Mouse (Mus musculus): Measurements from ENCODE around the gene Adgrg3.

Adgrg3 gene

GRCm38 (mm10) chr8:94992996-94993724 is 24.3 kb upstream of the Adgrg3 start:
- DNase-seq, result no peak

- DNase-seq, result peak; percentile 94
Observed at GRCm38 (mm10) chr8:94994006-94994405, 23.5 kb upstream of the Adgrg3 start.

GRCm38 (mm10) chr8:94994510-94994909 is 23.0 kb upstream of the Adgrg3 start:
- DNase-seq, result no peak

GRCm38 (mm10) chr8:94995336-94995893 is 22.1 kb upstream of the Adgrg3 start:
- no peak for DNase-seq

GRCm38 (mm10) chr8:94996037-94996436 is 21.5 kb upstream of the Adgrg3 start:
- DNase-seq, result no peak

- peak; percentile 34 for DNase-seq
Observed at GRCm38 (mm10) chr8:94996899-94997856, 20.3 kb upstream of the Adgrg3 start.

GRCm38 (mm10) chr8:94997857-94998243 is 19.6 kb upstream of the Adgrg3 start:
- no peak for DNase-seq

GRCm38 (mm10) chr8:94998431-94998830 is 19.1 kb upstream of the Adgrg3 start:
- DNase-seq, result no peak

GRCm38 (mm10) chr8:94999004-94999403 is 18.5 kb upstream of the Adgrg3 start:
- no peak for DNase-seq

GRCm38 (mm10) chr8:94999956-95000355 is 17.5 kb upstream of the Adgrg3 start:
- DNase-seq, result no peak

- peak; percentile 92 for DNase-seq
Observed at GRCm38 (mm10) chr8:95000684-95001083, 16.8 kb upstream of the Adgrg3 start.

GRCm38 (mm10) chr8:95001165-95001564 is 16.3 kb upstream of the Adgrg3 start:
- DNase-seq, result no peak

- DNase-seq, result peak; percentile 87
Observed at GRCm38 (mm10) chr8:95001655-95002054, 15.8 kb upstream of the Adgrg3 start.

GRCm38 (mm10) chr8:95002089-95002655 is 15.3 kb upstream of the Adgrg3 start:
- DNase-seq, result no peak

- no peak for DNase-seq
Observed at GRCm38 (mm10) chr8:95012442-95012919, 5.0 kb upstream of the Adgrg3 start.

GRCm38 (mm10) chr8:95015866-95016265 is 1.6 kb upstream of the Adgrg3 start:
- DNase-seq, result no peak

- DNase-seq, result no peak
Observed at GRCm38 (mm10) chr8:95016684-95017083, 808 bp upstream of the Adgrg3 start.

- no peak for DNase-seq
Observed at GRCm38 (mm10) chr8:95017969-95018635, 610 bp downstream of the Adgrg3 start.

GRCm38 (mm10) chr8:95020293-95020777 is 2.8 kb downstream of the Adgrg3 start:
- DNase-seq, result no peak

GRCm38 (mm10) chr8:95020821-95021220 is 3.3 kb downstream of the Adgrg3 start:
- DNase-seq, result no peak

- no peak for DNase-seq
Observed at GRCm38 (mm10) chr8:95023201-95023600, 5.7 kb downstream of the Adgrg3 start.

- DNase-seq, result no peak
Observed at GRCm38 (mm10) chr8:95024387-95024786, 6.9 kb downstream of the Adgrg3 start.
